Mouse (Mus musculus) liver, adult 2 months (tissue): ENCODE results near the gene Podn. TPM values are rescaled to one million over a fixed set of nuclear protein-coding genes. Genes with fewer than 3 reads are reported as not detected.
A peak's percentile ranks its signal among the peaks of the same experiment; 100 is the strongest.

Experiments
- DNase-seq: peaks from one replicate; pipeline ENCODE4 v3.0.0-alpha.2; 2011; ENCODE audit warnings: low read depth, low spot score; ENCODE audit errors: extremely low read depth
- H3K27ac ChIP-seq: fragments of 200-500 bp; replicated peaks from 2 replicates; pipeline ENCODE4 v1.5.1; 2012; ENCODE audit warnings: low read depth, mild to moderate bottlenecking, control low read depth, inconsistent platforms, low read length; ENCODE audit not compliant: insufficient read depth
- H3K27me3 ChIP-seq: fragments of 200-500 bp; 2 replicates; pipeline ENCODE4 v1.6.1; 2012; ENCODE audit warnings: mild to moderate bottlenecking, moderate library complexity, low read length, inconsistent platforms; ENCODE audit not compliant: control insufficient read depth, insufficient read depth
- H3K36me3 ChIP-seq: fragments of 200-500 bp; 2 replicates; pipeline ENCODE4 v1.6.1; 2012; ENCODE audit warnings: low read length, inconsistent platforms; ENCODE audit not compliant: control insufficient read depth, insufficient read depth
- H3K4me1 ChIP-seq: fragments of 200-500 bp; 2 replicates; pipeline ENCODE4 v1.6.1; 2011; ENCODE audit warnings: low read length; ENCODE audit not compliant: control insufficient read depth, insufficient read depth
- H3K4me3 ChIP-seq: fragments of 200-500 bp; 2 replicates; pipeline ENCODE4 v1.5.1; 2011; ENCODE audit warnings: low read depth, mild to moderate bottlenecking, control low read depth, low read length, moderate library complexity; ENCODE audit not compliant: insufficient read depth
- H3K79me2 ChIP-seq: fragments of 200-500 bp; 2 replicates; pipeline ENCODE4 v1.6.1; 2012; ENCODE audit warnings: inconsistent platforms, mild to moderate bottlenecking, low read length, moderate library complexity; ENCODE audit not compliant: control insufficient read depth, insufficient read depth
- H3K9ac ChIP-seq: fragments of 200-500 bp; 2 replicates; pipeline ENCODE4 v1.6.1; 2012; ENCODE audit warnings: low read depth, mild to moderate bottlenecking, control low read depth, inconsistent platforms, low read length
- CTCF ChIP-seq: fragments of 200-500 bp; IDR thresholded peaks from 2 replicates; pipeline ENCODE4 v1.5.1; 2011; ENCODE audit warnings: low read depth, low read length, control low read depth
- POLR2A ChIP-seq: fragments of 200-500 bp; IDR thresholded peaks from 2 replicates; pipeline ENCODE4 v1.6.1; 2011; ENCODE audit warnings: low read length, control low read depth; ENCODE audit not compliant: insufficient read depth; ENCODE audit errors: extremely low read depth
- WGBS: fragments of 180-500 bp; shearing (Covaris S2); methylation state at CpG from one replicate; pipeline ENCODE4 v1.1.7; 2018; 5-methylcytosine and 5-hydroxymethylcytosine counted together
- polyA plus RNA-seq: library from polyadenylated mRNA; depleted of rRNA; stranded (reverse); fragments of >200 nt; gene quantifications from 2 replicates; pipeline ENCODE4 v1.2.3, GENCODE M21; 2012
- total RNA-seq: library from RNA; depleted of rRNA; stranded (reverse); fragments of >200 nt; gene quantifications from 2 replicates; pipeline ENCODE4 v1.2.3, GENCODE M21; 2014

Podn gene
- total and polyA plus RNA-seq, 2 experiments, result 1.9 to 3.8 TPM

- H3K9ac ChIP-seq, result no peak overlapping the region
- no peak for DNase-seq
- peaks cover 2% of the 10 kb centered on the region; the same call in 1 of the 2 replicates for H3K4me1 ChIP-seq
- no peaks in the 10 kb centered on the region for H3K27me3 ChIP-seq
- H3K36me3 ChIP-seq, result no peaks in the 10 kb centered on the region
- H3K4me3 ChIP-seq, result no peak overlapping the region
- H3K27ac ChIP-seq, result no peak overlapping the region
- TF ChIP-seq CTCF (no peak), POLR2A (no peak)
- no peaks in the 10 kb centered on the region for H3K79me2 ChIP-seq
- 86% methylated on average over 7 of the region's 7 CpGs for WGBS
Observed at GRCm38 (mm10) chr4:108017839-108018238, 78.4 kb downstream of the Podn start.

GRCm38 (mm10) chr4:108016321-108016720, 79.9 kb downstream of the Podn start:
- H3K36me3 ChIP-seq, result no peaks in the 10 kb centered on the region
- H3K4me3 ChIP-seq, result no peak overlapping the region
- peaks cover 2% of the 10 kb centered on the region; the same call in 1 of the 2 replicates for H3K4me1 ChIP-seq
- no peaks in the 10 kb centered on the region for H3K79me2 ChIP-seq
- H3K27ac ChIP-seq, result no peak overlapping the region
- DNase-seq, result no peak
- WGBS, result 80% methylated on average over 3 of the region's 3 CpGs
- no peak for TF ChIP-seq CTCF
- TF ChIP-seq POLR2A, result no peak
- no peak overlapping the region for H3K9ac ChIP-seq
- H3K27me3 ChIP-seq, result no peaks in the 10 kb centered on the region

- Histone ChIP-seq H3K27ac (no peak overlapping the region), H3K79me2 (no peaks in the 10 kb centered on the region), H3K36me3 (no peaks in the 10 kb centered on the region), H3K9ac (no peak overlapping the region), H3K27me3 (no peaks in the 10 kb centered on the region), H3K4me1 (peaks cover 2% of the 10 kb centered on the region; the same call in 1 of the 2 replicates), H3K4me3 (no peak overlapping the region)
- peak; percentile 69 for DNase-seq
- TF ChIP-seq POLR2A (no peak), CTCF (peak; percentile 75)
- WGBS, result 54% methylated on average over 14 of the region's 14 CpGs
Observed at GRCm38 (mm10) chr4:108015067-108015765, 81.0 kb downstream of the Podn start.

- Histone ChIP-seq H3K4me3 (no peak overlapping the region), H3K79me2 (no peaks in the 10 kb centered on the region), H3K27ac (no peak overlapping the region), H3K36me3 (no peaks in the 10 kb centered on the region), H3K27me3 (no peaks in the 10 kb centered on the region), H3K9ac (no peak overlapping the region), H3K4me1 (peaks cover 2% of the 10 kb centered on the region; the same call in 1 of the 2 replicates)
- WGBS, result 91% methylated on average over 2 of the region's 2 CpGs
- no peak for DNase-seq
- TF ChIP-seq POLR2A, result no peak
- TF ChIP-seq CTCF, result no peak
Observed at GRCm38 (mm10) chr4:108014466-108014865, 81.8 kb downstream of the Podn start.

GRCm38 (mm10) chr4:108008541-108008940, 87.7 kb downstream of the Podn start:
- no peak for DNase-seq
- no peak for TF ChIP-seq POLR2A
- TF ChIP-seq CTCF, result no peak
- Histone ChIP-seq H3K4me1 (no peaks in the 10 kb centered on the region), H3K9ac (no peak overlapping the region), H3K27ac (no peak overlapping the region), H3K27me3 (no peaks in the 10 kb centered on the region), H3K36me3 (no peaks in the 10 kb centered on the region), H3K4me3 (no peak overlapping the region), H3K79me2 (no peaks in the 10 kb centered on the region)
- WGBS, result 86% methylated on average over 8 of the region's 8 CpGs

- WGBS, result 79% methylated on average over 7 of the region's 7 CpGs
- no peak for DNase-seq
- H3K27ac ChIP-seq, result no peak overlapping the region
- H3K79me2 ChIP-seq, result no peaks in the 10 kb centered on the region
- no peak for TF ChIP-seq CTCF
- H3K4me3 ChIP-seq, result no peak overlapping the region
- H3K36me3 ChIP-seq, result no peaks in the 10 kb centered on the region
- no peak overlapping the region for H3K9ac ChIP-seq
- H3K27me3 ChIP-seq, result no peaks in the 10 kb centered on the region
- H3K4me1 ChIP-seq, result no peaks in the 10 kb centered on the region
Observed at GRCm38 (mm10) chr4:108007532-108008103, 88.6 kb downstream of the Podn start.
